Mouse (Mus musculus) liver, embryonic 15.5 days (tissue): Measurements from ENCODE around the gene Oxtr. TPM values are rescaled to one million over a fixed set of nuclear protein-coding genes. Genes with fewer than 3 reads are reported as not detected.

Source experiments
- ATAC-seq: fragments of 200-750 bp; cut with Nextera tagmentation; 2 replicates; pipeline ENCODE4 v1.8.0; 2017; ENCODE audit warnings: moderate number of reproducible peaks, mild to moderate bottlenecking, moderate library complexity; ENCODE audit not compliant: insufficient read depth
- H3K27ac ChIP-seq: fragments of 300-500 bp; sonication (generic); replicated peaks from 2 replicates; pipeline ENCODE4 v1.5.1; 2015; ENCODE audit warnings: mild to moderate bottlenecking, inconsistent platforms
- H3K27me3 ChIP-seq: fragments of 300-500 bp; sonication (generic); 2 replicates; pipeline ENCODE4 v1.6.1; 2015; ENCODE audit warnings: mild to moderate bottlenecking, inconsistent platforms
- H3K36me3 ChIP-seq: fragments of 300-500 bp; sonication (generic); replicated peaks from 2 replicates; pipeline ENCODE4 v1.6.1; 2015; ENCODE audit warnings: moderate library complexity, mild to moderate bottlenecking, inconsistent platforms
- H3K4me1 ChIP-seq: fragments of 300-500 bp; sonication (generic); replicated peaks from 2 replicates; pipeline ENCODE4 v1.6.1; 2015; ENCODE audit warnings: inconsistent platforms
- H3K4me2 ChIP-seq: fragments of 300-500 bp; sonication (generic); 2 replicates; pipeline ENCODE4 v1.6.1; 2015; ENCODE audit warnings: moderate library complexity, mild to moderate bottlenecking, inconsistent platforms
- H3K4me3 ChIP-seq: fragments of 300-500 bp; sonication (generic); replicated peaks from 2 replicates; pipeline ENCODE4 v1.5.1; 2015; ENCODE audit warnings: mild to moderate bottlenecking, inconsistent platforms
- H3K9ac ChIP-seq: fragments of 300-500 bp; sonication (generic); 2 replicates; pipeline ENCODE4 v1.6.1; 2015; ENCODE audit warnings: moderate library complexity, mild to moderate bottlenecking, inconsistent platforms
- H3K9me3 ChIP-seq: fragments of 300-500 bp; sonication (generic); replicated peaks from 2 replicates; pipeline ENCODE4 v1.6.1; 2016; ENCODE audit warnings: inconsistent platforms
- WGBS: fragments of 180-500 bp; shearing (Covaris S2); methylation state at CpG from one replicate; pipeline ENCODE4 v1.1.7; 2015; ENCODE audit warnings: mixed read lengths; ENCODE audit not compliant: insufficient replicate concordance; 5-methylcytosine and 5-hydroxymethylcytosine counted together
- polyA plus RNA-seq: library from polyadenylated mRNA; unstranded; fragments of >200 nt; fragmentation: Nextera tagmentation; extraction: Ambion mirVana; gene quantifications from 2 replicates; pipeline ENCODE4 v1.2.1, GENCODE M21; 2015

The Oxtr gene
- polyA plus RNA-seq, 1 experiment from 2014 or later, result not detected

DNA sequence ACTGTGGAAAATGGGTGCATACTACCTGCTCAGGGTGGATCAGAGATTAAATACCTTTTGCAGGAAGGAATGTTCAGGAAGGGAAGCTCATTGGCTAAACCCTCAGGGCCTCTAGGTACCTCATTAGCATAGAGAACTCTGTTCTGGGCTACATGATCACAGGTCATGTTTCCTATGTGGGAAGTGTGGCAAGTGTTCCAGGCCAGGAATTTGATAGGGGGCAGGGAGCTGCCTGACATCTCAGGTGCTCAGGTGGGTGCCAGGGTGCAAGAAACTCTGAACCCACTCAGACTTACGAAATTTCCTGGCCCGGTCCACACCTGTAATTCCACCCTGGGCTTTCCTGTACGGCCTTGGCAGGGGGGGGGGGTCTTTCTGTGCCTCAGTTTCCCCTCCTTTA, 9.0 kb upstream of the Oxtr start:
- Histone ChIP-seq H3K9ac (no peak overlapping the region), H3K4me2 (no peak overlapping the region), H3K36me3 (no peaks in the 10 kb centered on the region), H3K4me3 (no peak overlapping the region), H3K27ac (no peak overlapping the region), H3K4me1 (no peaks in the 10 kb centered on the region; the same call in 1 of the 2 replicates), H3K9me3 (no peaks in the 10 kb centered on the region), H3K27me3 (no peaks in the 10 kb centered on the region)
- ATAC-seq, result no peak
- WGBS, result 53% methylated on average over 3 of the region's 3 CpGs

DNA sequence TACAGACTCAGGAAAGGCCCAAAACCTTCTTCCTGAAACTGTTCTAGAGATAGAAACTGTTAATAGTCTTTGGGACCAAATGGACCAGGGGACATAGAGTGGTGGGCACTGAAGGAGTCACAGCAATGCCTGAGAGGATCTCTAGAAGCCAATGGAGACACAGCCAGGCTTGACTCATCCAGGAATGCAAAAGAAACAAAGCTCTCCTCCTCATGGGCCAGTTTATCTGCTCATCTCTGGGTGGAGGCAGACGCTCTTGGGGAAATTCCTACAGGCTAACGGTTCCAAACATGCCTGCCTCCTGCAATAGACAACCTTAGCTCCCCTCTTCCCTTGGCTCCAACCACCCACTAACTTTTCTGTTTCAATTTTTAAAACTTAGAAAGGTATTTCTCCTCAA, 7.7 kb upstream of the Oxtr start:
- Histone ChIP-seq H3K9me3 (no peaks in the 10 kb centered on the region), H3K27me3 (no peaks in the 10 kb centered on the region), H3K4me2 (no peak overlapping the region), H3K4me1 (no peaks in the 10 kb centered on the region; the same call in 1 of the 2 replicates), H3K9ac (no peak overlapping the region), H3K27ac (no peak overlapping the region), H3K4me3 (no peak overlapping the region), H3K36me3 (no peaks in the 10 kb centered on the region)
- ATAC-seq, result no peak
- WGBS, result 37% methylated on average over 2 of the region's 2 CpGs

DNA sequence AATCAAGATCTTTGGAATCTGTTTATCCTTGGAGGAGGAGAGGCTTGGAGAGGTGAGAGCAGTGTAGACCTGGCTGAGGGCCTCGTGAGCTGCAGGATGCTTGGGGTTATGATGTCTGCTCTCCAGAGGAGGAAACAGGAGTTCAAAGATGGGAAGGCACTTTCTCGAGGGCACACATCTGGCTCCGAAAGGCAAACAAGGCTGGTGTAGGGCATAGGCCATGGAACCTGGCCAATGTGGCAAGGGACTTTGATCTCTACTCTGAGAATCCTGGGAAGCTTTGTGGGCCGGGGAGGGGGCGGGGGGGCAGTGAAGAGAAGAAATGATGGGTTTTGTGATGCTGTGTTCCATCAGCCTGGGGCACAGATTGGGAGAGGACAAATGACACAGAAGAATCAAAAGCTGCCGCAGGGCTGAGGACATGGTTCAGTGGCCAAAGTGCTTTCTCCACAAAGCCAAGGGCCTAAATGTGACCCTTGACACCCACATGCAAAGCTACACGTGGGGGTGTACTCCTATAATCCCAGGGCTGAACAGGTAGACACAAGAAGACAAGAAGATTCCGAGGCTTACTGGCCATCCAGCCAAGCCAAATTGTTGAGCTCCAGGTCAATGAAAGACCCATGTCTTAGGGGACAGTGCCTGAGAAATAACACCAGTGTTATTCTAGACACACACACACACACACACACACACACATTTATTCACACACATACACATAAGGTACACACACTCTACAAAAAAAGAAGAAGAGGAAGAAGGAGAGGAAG, 6.7 kb upstream of the Oxtr start:
- Histone ChIP-seq H3K4me1 (no peaks in the 10 kb centered on the region; the same call in 1 of the 2 replicates), H3K9ac (no peak overlapping the region), H3K27ac (no peak overlapping the region), H3K9me3 (no peaks in the 10 kb centered on the region), H3K36me3 (no peaks in the 10 kb centered on the region), H3K4me2 (no peak overlapping the region), H3K4me3 (no peak overlapping the region), H3K27me3 (no peaks in the 10 kb centered on the region; the same call in 1 of the 2 replicates)
- WGBS, result 48% methylated on average over 8 of the region's 8 CpGs
- peak; percentile 5; the same call in 1 of the 2 replicates for ATAC-seq

DNA sequence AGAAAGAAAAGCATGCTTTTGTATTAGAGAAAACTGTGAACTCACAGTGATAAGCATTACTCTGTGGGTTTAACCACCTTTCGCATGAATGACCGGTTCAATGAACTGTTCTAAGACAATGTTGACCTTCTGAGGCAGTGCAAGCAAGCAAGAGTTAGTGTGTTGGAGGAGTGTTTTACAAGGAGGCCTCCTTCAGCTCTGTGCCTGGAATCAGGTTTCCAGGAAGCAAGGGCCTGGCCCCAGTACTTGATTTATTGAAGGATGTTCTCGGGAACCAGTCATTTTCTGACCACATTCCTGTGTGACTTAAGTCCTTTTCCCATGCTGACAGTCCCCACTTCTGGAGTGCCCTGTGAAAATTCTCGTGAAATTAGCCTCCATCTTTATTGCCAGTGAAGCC, 5.5 kb upstream of the Oxtr start:
- H3K36me3 ChIP-seq, result no peaks in the 10 kb centered on the region
- no peaks in the 10 kb centered on the region for H3K9me3 ChIP-seq
- ATAC-seq, result no peak
- peaks cover 10% of the 10 kb centered on the region for H3K27me3 ChIP-seq
- no peak overlapping the region for H3K4me2 ChIP-seq
- WGBS, result 47% methylated on average over 4 of the region's 4 CpGs
- H3K9ac ChIP-seq, result no peak overlapping the region
- no peaks in the 10 kb centered on the region; the same call in 1 of the 2 replicates for H3K4me1 ChIP-seq
- no peak overlapping the region for H3K27ac ChIP-seq
- no peak overlapping the region for H3K4me3 ChIP-seq

DNA sequence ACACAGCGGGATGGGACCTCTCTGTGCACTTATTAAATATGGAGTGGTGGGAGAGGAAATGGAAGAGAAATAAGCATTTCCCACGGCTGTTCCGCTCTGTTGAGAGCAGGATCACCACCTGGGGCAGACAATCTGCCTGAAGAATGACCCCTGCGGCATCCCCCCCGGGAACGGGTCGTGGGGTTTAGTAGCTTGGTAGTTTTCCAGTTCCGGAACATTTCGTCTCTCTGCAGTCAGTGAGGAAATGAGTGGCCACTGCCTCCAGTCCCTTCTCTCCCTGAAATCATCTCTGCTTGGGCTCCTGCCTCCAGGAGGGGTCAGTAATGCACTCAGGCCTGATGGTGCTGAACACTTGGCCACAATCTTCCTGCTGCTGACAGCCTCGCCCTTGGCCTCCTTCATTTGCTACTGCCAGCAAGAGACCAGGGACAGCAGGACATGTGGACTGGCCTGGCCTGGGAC, 4.9 kb upstream of the Oxtr start:
- Histone ChIP-seq H3K4me3 (no peak overlapping the region), H3K4me2 (no peak overlapping the region), H3K4me1 (peaks cover 3% of the 10 kb centered on the region; the same call in 1 of the 2 replicates), H3K9ac (no peak overlapping the region), H3K36me3 (no peaks in the 10 kb centered on the region), H3K27me3 (peaks cover 16% of the 10 kb centered on the region), H3K9me3 (no peaks in the 10 kb centered on the region), H3K27ac (no peak overlapping the region)
- WGBS, result 56% methylated on average over 10 of the region's 10 CpGs
- ATAC-seq, result no peak

DNA sequence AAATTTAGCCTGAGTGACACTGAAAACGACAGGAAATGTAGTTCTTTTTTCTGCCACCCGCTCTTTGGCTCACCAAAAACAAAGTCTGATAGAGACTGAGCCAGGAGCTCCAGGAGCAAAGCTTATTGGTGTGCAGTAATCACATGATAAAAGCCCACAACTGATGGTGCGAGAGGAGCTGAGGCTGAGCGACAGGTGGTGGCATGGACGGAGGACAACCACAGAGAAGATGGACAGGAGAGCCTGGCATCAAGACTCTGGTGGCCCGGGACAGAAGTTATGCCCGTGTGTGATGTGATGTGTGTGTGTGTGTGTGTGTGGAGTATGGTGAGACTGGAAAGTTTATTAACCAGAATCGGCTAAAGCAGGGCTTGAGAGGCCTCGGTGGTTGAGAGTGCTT, 3.6 kb upstream of the Oxtr start:
- Histone ChIP-seq H3K4me3 (no peak overlapping the region), H3K9me3 (no peaks in the 10 kb centered on the region), H3K9ac (no peak overlapping the region), H3K27me3 (peaks cover 28% of the 10 kb centered on the region), H3K36me3 (no peaks in the 10 kb centered on the region), H3K4me1 (peaks cover 8% of the 10 kb centered on the region), H3K4me2 (no peak overlapping the region), H3K27ac (no peak overlapping the region)
- ATAC-seq, result no peak
- 64% methylated on average over 9 of the region's 9 CpGs for WGBS

DNA sequence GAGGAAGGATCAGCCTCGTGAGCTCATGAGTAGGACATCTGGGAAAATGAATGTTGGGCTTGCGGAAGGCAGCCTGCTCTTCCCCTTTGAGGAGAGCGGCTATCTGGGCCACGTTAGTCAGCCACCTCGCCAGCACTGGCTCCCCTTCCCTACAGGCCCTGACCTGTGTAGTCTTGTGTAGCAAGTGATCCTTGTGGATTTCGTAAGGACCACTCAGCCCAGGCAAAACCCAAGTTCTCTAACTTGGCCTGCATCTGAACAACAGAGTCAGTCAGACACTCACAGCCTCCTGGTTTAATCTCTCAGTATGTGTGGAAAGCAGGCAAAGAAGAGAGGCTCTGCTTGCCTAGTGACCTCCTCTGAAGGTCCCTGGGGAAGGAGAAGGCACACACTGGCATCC, 2.9 kb upstream of the Oxtr start:
- Histone ChIP-seq H3K27me3 (peaks cover 36% of the 10 kb centered on the region), H3K4me3 (no peak overlapping the region), H3K27ac (no peak overlapping the region), H3K36me3 (no peaks in the 10 kb centered on the region), H3K4me1 (peaks cover 8% of the 10 kb centered on the region), H3K9me3 (no peaks in the 10 kb centered on the region), H3K4me2 (no peak overlapping the region), H3K9ac (no peak overlapping the region)
- 57% methylated on average over 6 of the region's 6 CpGs for WGBS
- no peak for ATAC-seq

DNA sequence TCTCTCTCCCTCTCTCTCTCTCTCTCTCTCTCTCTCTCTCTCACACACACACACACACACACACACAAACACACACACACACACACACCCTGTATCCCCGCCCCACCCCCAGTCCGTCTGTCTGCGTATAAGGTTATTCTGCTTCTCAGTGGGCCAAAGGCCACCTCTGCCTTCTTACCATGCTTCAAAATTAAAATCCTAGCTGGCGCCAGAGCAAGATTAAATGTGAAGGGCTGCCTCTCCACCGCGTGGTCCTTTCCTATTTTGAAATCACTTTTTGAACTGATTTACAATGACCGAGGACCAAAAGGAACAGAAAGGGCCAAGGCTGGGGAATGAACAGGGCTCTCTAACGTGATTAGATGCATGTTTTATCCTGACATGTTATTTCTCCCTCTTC, 1.8 kb upstream of the Oxtr start:
- no peak overlapping the region for H3K4me3 ChIP-seq
- peaks cover 47% of the 10 kb centered on the region for H3K27me3 ChIP-seq
- H3K4me1 ChIP-seq, result peaks cover 8% of the 10 kb centered on the region
- no peaks in the 10 kb centered on the region for H3K9me3 ChIP-seq
- WGBS, result 60% methylated on average over 8 of the region's 8 CpGs
- ATAC-seq, result no peak
- no peak overlapping the region for H3K9ac ChIP-seq
- H3K36me3 ChIP-seq, result no peaks in the 10 kb centered on the region
- no peak overlapping the region for H3K4me2 ChIP-seq
- H3K27ac ChIP-seq, result no peak overlapping the region

DNA sequence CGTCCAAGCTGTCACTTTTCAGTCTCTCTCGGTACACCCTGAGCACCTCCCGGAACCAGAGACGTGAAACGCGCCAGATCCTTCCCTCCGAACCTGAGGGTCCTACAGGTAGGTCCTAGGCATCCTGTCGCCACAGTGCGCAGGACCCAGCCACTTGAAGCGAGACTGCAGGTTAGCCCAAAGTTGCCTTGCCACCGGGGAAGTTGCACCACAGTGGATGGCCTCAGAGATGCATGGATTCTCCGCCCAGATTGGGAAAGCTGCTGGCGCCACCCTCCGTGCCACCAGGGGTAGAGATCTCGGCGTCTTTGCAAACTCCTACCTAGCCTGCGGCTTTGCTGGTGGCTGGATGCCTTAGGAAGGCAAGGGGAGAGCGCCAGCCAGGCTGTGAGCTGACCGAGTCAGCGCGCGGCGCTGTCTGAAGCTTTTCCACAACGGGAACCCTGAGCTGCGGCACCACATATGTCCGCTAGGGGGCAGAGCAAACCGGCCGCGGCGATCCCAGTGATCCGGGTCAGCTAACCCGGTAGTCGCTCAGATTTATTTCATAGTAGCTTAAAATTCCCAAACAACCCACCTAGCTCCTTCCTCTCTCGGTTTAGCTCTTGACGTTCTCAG, 991 bp upstream of the Oxtr start:
- Histone ChIP-seq H3K4me3 (peak overlapping the region; percentile 36), H3K4me2 (peak overlapping the region; percentile 61), H3K36me3 (no peaks in the 10 kb centered on the region), H3K27me3 (peaks cover 48% of the 10 kb centered on the region), H3K9me3 (no peaks in the 10 kb centered on the region), H3K4me1 (peaks cover 8% of the 10 kb centered on the region), H3K27ac (no peak overlapping the region), H3K9ac (no peak overlapping the region)
- 1% methylated on average over 35 of the region's 35 CpGs for WGBS
- ATAC-seq, result no peak

DNA sequence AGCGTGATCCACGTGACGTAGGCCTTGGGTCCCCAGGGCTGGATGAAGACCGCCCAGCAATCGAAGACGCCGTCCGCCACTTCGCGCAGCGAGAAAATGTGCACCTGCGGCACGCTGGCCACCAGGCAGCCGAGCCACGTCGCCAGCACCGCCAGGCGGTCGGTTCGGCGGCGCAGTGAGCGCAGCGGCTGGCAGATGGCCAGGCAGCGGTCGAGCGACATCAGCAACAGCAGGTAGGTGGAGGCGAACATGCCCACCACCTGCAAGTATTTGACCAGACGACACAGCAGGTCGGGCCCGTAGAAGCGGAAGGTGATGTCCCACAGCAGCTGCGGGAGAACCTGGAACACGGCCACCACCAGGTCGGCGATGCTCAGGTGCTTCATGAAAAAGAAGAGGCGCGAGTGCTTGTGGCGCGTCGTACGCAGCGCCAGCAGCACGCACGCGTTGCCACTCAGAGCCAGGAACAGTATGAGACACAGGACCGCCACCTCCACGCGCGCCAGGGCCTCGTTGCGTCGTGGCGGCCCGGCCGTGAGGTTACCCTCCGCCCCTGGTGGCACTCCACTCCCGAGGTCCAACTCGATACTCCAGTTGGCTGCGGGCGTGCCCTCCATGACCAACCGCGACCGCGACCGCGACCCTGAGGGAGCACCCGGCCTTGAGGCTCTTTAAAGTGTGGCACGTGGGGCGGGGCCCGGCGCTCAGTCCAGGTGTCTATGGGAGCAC, 398 bp downstream of the Oxtr start:
- Histone ChIP-seq H3K27ac (no peak overlapping the region), H3K36me3 (no peaks in the 10 kb centered on the region), H3K4me1 (peaks cover 8% of the 10 kb centered on the region), H3K27me3 (peaks cover 48% of the 10 kb centered on the region), H3K4me3 (no peak overlapping the region; the same call in 1 of the 2 replicates), H3K4me2 (peak overlapping the region; percentile 32; the same call in 1 of the 2 replicates), H3K9ac (no peak overlapping the region), H3K9me3 (no peaks in the 10 kb centered on the region)
- no peak for ATAC-seq
- WGBS, result 5% methylated on average over 72 of the region's 72 CpGs

DNA sequence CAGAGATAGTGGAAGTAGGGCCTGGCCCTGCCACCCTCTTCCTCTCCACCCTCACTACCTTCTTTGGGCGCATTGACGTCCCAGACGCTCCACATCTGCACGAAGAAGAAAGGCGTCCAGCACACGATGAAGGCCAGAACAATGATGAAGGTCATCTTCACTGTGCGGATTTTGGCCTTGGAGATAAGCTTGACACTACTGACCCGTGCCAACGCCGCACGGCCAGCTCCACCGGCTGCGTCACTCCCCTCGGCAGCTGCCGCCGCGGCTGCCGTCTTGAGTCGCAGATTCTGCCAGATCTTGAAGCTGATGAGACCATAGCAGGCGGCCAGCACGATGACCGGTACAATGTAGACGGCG, 942 bp downstream of the Oxtr start:
- H3K4me1 ChIP-seq, result peaks cover 8% of the 10 kb centered on the region
- H3K9ac ChIP-seq, result no peak overlapping the region
- no peaks in the 10 kb centered on the region for H3K9me3 ChIP-seq
- H3K36me3 ChIP-seq, result no peaks in the 10 kb centered on the region
- ATAC-seq, result no peak
- peaks cover 48% of the 10 kb centered on the region for H3K27me3 ChIP-seq
- H3K4me2 ChIP-seq, result no peak overlapping the region; the same call in 1 of the 2 replicates
- WGBS, result 39% methylated on average over 24 of the region's 24 CpGs
- no peak overlapping the region for H3K4me3 ChIP-seq
- no peak overlapping the region for H3K27ac ChIP-seq
